Mouse (Mus musculus) heart, adult 9 months (tissue): Measurements from ENCODE around the gene Nol12.

ENCODE experiments used
- DNase-seq, 2 experiments: peaks; one replicate each; pipeline ENCODE4 v3.0.0; 2022; ENCODE audit warnings: low spot score in 2 of 2

Gene Nol12

DNA sequence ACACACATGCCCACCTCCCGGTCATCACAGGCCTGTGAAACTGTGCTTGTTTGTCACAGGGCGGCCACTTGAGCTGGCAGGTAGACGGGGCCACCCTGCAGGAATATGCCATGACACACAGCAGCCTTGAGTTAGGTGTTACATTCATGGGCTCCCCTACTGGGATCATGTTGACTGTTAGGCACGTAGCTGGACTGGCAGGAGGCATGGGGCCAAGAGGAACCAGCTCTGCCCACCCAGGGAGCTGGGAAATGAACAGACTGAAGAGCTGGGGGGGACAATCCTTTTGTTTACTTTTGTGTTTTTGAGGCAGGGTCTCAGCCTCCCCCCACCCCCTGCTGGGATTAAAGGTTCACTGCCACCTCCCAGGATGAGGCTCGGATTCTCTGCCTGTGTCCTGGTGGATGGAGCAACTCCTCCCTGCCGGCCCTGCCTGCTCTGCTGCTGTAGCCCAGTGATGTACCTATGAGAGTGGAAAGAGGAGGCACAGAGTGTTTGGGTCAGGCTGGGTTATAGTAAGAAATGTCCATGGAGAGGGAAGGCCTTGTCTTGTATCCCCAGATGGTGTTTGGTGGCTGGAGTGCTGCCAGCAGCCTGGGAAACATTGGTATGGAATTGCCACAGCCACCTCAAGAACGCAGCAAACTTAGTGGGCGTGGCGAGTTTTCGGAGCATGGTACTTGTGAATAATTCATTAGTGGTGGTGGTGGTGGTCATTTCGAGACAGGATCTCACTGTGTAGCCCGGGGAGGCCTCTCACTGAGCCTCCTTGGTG is 18.5 kb upstream of the Nol12 start:
- no peak for DNase-seq

DNA sequence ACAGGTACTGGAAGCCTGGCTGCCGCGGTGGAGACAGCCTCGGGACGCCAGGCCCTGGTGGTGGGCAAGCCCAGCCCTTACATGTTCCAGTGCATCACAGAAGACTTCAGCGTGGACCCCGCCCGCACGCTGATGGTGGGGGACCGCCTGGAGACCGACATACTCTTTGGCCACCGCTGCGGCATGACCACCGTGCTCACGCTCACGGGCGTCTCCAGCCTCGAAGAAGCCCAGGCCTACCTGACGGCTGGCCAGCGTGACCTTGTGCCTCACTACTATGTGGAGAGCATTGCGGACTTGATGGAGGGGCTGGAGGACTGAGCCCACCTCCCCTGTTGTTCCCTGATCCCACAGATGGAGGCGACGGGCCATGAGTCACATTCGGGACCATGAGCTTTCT is 16.6 kb upstream of the Nol12 start:
- DNase-seq: no peak

DNA sequence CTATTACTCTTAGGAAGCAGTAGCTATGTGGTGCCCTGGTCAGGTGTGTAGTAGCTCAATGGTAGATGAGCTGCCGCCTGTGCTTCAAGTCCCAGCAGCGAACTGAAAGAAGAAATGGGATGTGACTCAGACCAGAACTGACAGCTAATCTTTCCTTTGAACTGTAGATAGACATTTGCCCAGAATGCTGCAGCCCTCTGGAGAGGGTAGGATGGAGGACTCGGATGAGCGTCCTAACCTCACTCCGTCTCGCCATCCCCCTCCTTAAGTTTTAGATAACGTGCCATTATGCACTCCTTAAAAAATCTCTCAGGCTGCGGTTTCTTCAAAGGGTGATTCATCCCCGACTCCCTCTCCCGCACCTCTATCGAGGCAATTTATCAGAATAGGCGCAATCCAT is 14.8 kb upstream of the Nol12 start:
- DNase-seq: no peak

DNA sequence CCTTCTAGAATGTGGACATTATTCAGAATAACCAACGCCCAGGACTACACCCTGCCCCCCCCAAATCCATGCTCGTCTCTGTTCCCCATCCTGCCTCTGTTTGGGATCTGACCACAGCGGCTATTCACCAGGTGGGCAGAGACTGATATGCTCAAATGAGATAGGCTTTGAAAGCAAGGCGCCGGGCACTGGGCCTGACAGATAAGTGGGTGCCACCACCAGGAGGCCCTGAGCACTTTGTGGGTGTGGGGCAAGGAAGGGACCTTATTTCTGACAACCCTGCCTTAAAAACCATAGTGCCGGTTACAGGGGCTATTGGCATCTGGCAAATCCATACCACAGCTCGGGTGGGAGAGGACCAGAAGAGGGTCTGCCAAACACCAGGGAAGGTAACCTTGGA is 12.0 kb upstream of the Nol12 start:
- DNase-seq: no peak

DNA sequence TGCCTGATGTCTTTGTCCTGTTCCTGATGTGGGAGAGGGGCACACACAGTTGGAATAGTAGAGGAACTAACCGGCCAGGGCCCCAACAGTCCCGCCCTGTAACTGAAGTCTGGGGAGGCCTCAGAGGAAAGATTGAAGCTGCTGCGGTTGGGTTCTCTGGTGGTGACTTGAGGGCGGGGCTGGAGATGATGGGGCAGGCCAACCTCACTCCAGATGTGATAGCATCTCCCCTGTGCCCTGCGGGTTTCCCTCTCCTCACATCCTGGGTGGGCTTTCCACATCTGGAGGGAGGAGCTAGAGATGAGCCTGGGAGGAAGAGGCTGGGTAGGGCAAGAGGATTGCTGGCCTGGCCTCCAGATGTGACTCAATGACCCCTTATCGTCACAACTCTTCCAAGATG is 11.1 kb upstream of the Nol12 start:
- DNase-seq: no peak

- DNase-seq: no peak
These were observed 9.6 kb upstream of the Nol12 start for GRCm38 (mm10) chr15:78925129-78925528.

- DNase-seq: peak; percentile 92 to 93
These were observed 8.5 kb upstream of the Nol12 start, which contains the start of gene Lgals1 for GRCm38 (mm10) chr15:78926021-78926919. Lgals1 (plus strand) TSS chr15:78926725.

DNA sequence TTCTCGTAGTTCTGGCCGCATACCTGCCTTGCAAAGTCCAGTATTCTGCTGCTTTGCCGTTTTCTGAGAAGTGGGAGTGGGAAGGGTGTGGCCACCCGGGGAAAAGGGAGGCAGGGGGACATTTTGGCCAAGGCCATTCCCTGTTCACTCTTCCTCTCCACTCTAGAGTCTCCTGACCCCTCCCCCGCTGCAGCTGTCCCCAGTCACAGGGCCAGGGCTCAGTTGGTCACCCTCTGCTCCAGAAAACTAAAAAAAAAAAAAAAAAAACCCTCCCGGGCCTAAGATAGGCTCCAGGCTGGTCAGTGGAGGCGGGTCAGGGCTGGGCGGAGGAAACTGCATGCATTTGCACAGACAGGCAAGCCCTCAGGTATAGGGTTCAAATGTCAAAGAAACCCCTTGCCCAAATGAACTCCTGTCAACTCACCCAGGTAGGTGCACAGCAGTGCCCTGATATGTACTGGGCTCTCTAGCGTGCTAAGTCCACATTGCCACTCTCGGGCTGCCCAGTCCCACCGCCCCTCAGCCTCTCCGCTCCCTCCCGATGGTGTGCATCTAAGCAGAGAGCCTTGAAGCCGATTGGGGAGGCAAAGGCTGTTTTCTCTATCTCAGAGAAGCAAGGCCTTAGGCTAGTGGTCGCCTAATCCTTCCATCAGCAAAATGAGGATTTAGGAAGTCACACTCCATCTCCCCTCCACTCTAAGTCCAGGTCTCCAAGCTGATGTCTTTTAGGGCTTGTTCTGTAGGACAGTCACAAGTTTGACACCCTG is 7.5 kb upstream of the Nol12 start:
- peak; percentile 40 to 56 for DNase-seq

- DNase-seq: peak; percentile 85 to 89
These were observed 6.8 kb upstream of the Nol12 start for GRCm38 (mm10) chr15:78927788-78928457.

DNA sequence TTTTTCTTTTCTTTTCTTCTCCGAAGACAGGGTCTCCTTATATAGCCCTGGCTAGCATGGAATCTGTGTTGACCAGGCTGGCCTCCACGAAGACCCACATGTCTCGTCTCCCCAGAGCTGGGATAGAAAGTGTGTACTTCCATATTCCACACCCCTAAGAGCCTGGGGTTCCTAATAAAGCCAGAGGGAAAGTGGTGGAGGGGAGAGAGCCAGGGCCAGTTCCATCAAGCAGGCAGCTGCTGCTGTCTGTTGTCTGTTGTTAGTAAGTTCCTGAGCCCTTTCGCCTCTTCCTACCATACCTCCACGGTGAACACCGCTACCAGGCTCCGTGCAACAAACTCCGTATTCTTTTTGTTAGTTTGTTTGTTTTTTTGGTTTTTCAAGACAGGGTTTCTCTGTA is 6.2 kb upstream of the Nol12 start:
- DNase-seq: no peak

GRCm38 (mm10) chr15:78930192-78930706 is 4.5 kb upstream of the Nol12 start:
- no peak for DNase-seq

DNA sequence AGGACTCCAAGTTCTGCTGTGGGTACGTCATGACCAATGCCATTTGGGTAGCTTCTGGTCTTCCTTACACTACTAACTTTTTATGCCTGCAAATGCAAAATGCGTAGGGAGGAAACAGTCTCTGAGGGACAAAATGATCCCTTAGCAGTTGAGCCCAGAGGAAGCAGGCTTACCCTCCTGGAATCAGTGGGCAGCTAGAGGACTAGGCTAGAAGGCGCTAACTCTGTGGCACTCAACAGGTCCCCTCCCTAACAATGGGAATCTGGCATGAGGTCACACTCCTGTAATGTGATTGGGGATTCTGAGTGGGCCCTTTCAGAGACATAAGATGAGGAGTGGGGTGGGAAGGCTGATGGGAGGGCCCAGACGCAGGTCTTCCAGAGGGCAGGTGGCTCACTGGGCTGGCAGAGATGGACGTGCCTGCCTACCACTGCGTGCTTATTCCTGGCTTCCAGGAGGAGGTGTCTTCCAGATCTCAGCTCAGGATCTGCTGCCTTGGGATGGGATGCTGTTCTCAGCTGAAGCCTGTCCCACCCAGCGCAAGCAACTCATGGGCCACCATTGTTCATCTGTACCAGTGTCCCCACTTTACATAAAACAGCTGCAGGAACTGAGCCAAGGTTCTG is 3.8 kb upstream of the Nol12 start:
- DNase-seq: no peak

- peak; percentile 50 to 61 for DNase-seq
These were observed 3.2 kb upstream of the Nol12 start for GRCm38 (mm10) chr15:78931577-78931976.

GRCm38 (mm10) chr15:78936403-78936802 is 1.7 kb downstream of the Nol12 start:
- no peak for DNase-seq

GRCm38 (mm10) chr15:78937311-78937710 is 2.6 kb downstream of the Nol12 start:
- DNase-seq: no peak

GRCm38 (mm10) chr15:78937963-78938362 is 3.2 kb downstream of the Nol12 start:
- DNase-seq: no peak

DNA sequence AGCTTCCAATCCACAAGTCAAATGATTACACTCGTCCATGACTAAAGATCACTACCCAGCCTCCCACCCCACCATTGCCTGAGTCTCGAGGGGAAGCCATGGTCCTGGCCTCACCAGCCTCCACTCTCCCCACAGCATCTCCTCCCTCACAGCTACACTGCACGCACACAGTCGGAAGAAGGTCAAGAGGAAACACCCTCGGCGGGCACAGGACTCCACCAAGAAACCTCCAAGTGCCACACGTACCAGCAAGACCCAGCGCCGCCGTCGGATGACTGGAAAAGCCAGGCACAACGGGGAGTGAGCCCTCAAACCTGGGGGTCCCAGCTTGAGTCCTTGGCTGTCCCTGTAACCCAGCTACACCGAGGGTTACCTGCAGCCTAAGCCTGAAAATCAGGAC is 5.6 kb downstream of the Nol12 start:
- DNase-seq: no peak

DNA sequence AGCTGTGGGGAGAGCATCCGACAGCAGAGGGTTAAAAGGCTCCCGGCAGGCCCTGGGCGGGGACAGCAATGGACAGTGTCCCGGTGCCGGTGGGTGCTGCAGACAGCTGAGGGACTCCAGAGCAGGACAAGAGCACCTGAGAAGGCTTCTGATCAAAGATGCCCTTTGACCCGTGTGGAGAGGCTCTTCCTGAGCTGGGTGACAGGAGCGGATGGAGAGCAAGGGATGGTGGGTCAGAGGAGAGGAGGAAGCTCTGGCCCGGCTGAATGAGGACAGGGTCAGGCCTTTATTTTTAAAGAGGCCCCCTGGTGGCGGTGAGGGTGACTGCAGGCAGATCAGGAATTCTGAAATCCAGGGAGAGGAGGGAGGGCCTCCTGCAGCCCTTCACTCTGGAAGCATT is 7.9 kb downstream of the Nol12 start:
- DNase-seq: peak; percentile 78 to 84

- no peak for DNase-seq
These were observed 11.5 kb downstream of the Nol12 start for GRCm38 (mm10) chr15:78946232-78946631.

- peak; percentile 89 to 91 for DNase-seq
These were observed 12.9 kb downstream of the Nol12 start, which contains the start of gene Triobp for GRCm38 (mm10) chr15:78947657-78948056. Triobp (plus strand) TSS chr15:78947724.
